Mouse (Mus musculus) ES-Bruce4 (cell line): ENCODE measurements around the gene Ksr1.

ENCODE experiments used
- EP300 ChIP-seq: IDR thresholded peaks from 2 replicates; pipeline ENCODE4 v1.6.1; 2011; ENCODE audit warnings: low read depth, low read length; ENCODE audit not compliant: insufficient read depth
- POLR2A ChIP-seq: IDR thresholded peaks from one replicate; pipeline ENCODE4 v1.8.1; 2011; ENCODE audit warnings: low read length; ENCODE audit not compliant: insufficient read depth

- TF ChIP-seq EP300 (no peak), POLR2A (no peak)
Observed at GRCm38 (mm10) chr11:79050781-79051507, 95.3 kb downstream of the Ksr1 start.
